Mouse (Mus musculus): ENCODE measurements around the gene Rgl3. TPM values are rescaled to one million over a fixed set of nuclear protein-coding genes. Genes with fewer than 3 reads are reported as not detected.

The Rgl3 gene
- polyA plus RNA-seq, 1 experiment from 2014 or later, result 24.5 TPM

- 100% methylated on average over 1 of the region's 1 CpGs for WGBS
- peaks cover 29% of the 10 kb centered on the region for H3K4me1 ChIP-seq
- no peak overlapping the region for H3K4me2 ChIP-seq
Observed at GRCm38 (mm10) chr9:21925506-21925905, 63.7 kb downstream of the Rgl3 start.

DNA sequence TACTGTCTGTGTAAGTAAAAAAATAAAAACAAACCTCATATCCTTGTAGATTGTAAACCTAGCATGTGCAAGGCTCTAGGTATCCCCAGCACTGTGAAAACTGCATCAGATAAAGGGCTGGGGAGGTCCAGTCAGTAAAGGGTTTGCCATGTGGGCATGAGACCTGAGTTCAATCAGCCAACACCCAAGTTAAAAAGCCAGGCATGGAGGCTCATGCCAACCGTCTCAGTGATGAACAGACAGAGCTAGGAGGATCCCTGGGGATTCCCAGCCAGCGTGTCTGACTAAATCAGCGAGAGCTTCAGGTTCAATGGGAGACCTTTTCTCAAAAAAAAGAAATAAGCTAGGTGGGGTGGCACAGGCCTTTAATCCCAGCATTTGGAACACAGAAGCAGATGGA lies 64.2 kb downstream of the Rgl3 start:
- Histone ChIP-seq H3K9me3 (replicated peaks) (no peaks in the 10 kb centered on the region), H3K4me1 (peaks cover 29% of the 10 kb centered on the region), H3K4me2 (no peak overlapping the region), H3K27ac (no peak overlapping the region), H3K36me3 (peaks cover 19% of the 10 kb centered on the region), H3K9ac (no peak overlapping the region), H3K4me3 (replicated peaks) (no peak overlapping the region), H3K27me3 (no peaks in the 10 kb centered on the region)
- ATAC-seq (replicated peaks; ENCODE audit: low FRiP score), result no peak
- 95% methylated on average over 3 of the region's 3 CpGs for WGBS

More at GRCm38 (mm10) chr9:21925506-21925905, 63.7 kb downstream of the Rgl3 start:
- no peak overlapping the region for H3K9ac ChIP-seq
- H3K27me3 ChIP-seq, result no peaks in the 10 kb centered on the region
- no peak overlapping the region for H3K4me3 ChIP-seq (replicated peaks)
- H3K36me3 ChIP-seq, result peaks cover 19% of the 10 kb centered on the region
- H3K27ac ChIP-seq, result no peak overlapping the region
- ATAC-seq (replicated peaks; ENCODE audit: low FRiP score), result no peak
- H3K9me3 ChIP-seq (replicated peaks), result no peaks in the 10 kb centered on the region

DNA sequence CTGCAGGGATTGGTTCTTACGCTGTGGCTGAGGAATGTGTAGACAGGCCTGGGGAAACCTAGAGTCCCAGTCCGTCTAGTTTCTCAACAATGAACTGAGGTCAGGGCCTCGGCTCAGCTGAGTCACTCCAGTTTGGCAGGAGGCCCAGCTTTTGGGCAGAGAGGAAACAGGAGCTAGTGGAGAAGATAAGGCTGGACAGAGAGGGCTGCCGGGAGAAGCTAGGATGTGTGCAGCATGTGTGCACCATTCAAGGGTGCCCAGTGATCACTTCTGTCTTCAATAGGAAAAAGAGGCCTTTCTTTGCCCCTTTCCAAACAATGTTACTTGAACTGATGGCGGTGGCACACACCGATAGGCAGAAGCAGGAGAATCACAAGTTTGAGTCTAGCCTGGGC lies 65.2 kb downstream of the Rgl3 start:
- Histone ChIP-seq H3K9ac (no peak overlapping the region), H3K27ac (peak overlapping the region; percentile 71), H3K27me3 (no peaks in the 10 kb centered on the region), H3K36me3 (peaks cover 19% of the 10 kb centered on the region), H3K9me3 (replicated peaks) (no peaks in the 10 kb centered on the region), H3K4me1 (peaks cover 29% of the 10 kb centered on the region), H3K4me2 (no peak overlapping the region), H3K4me3 (replicated peaks) (no peak overlapping the region)
- peak; percentile 16; the same call in 1 of the 2 replicates for ATAC-seq (replicated peaks; ENCODE audit: low FRiP score)
- WGBS, result 50% methylated on average over 6 of the region's 6 CpGs

GRCm38 (mm10) chr9:21923490-21924098 lies 65.7 kb downstream of the Rgl3 start:
- H3K9ac ChIP-seq, result no peak overlapping the region
- 51% methylated on average over 3 of the region's 3 CpGs for WGBS
- no peak overlapping the region for H3K4me2 ChIP-seq
- H3K36me3 ChIP-seq, result peaks cover 19% of the 10 kb centered on the region
- H3K9me3 ChIP-seq (replicated peaks), result no peaks in the 10 kb centered on the region
- H3K27ac ChIP-seq, result peak overlapping the region; percentile 71; the same call in 1 of the 2 replicates
- no peaks in the 10 kb centered on the region for H3K27me3 ChIP-seq
- ATAC-seq (replicated peaks; ENCODE audit: low FRiP score), result no peak
- H3K4me1 ChIP-seq, result peaks cover 29% of the 10 kb centered on the region
- no peak overlapping the region for H3K4me3 ChIP-seq (replicated peaks)

GRCm38 (mm10) chr9:21923036-21923435 lies 66.2 kb downstream of the Rgl3 start:
- Histone ChIP-seq H3K27ac (0 out of 2 replicates have a peak overlapping the region, but pooled peaks have one; percentile 71), H3K36me3 (peaks cover 19% of the 10 kb centered on the region), H3K4me1 (peaks cover 34% of the 10 kb centered on the region), H3K4me2 (no peak overlapping the region), H3K9ac (no peak overlapping the region), H3K9me3 (replicated peaks) (no peaks in the 10 kb centered on the region), H3K27me3 (no peaks in the 10 kb centered on the region), H3K4me3 (replicated peaks) (no peak overlapping the region)
- WGBS, result 91% methylated on average over 4 of the region's 4 CpGs
- ATAC-seq (replicated peaks; ENCODE audit: low FRiP score), result no peak

Other genes starting within 250 kb of the Rgl3 start
- gene Spc24, start 229.1 kb downstream of the Rgl3 start, polyA plus RNA-seq (2015; fragmentation: Nextera tagmentation; extraction: Ambion mirVana), result 126 and 135 TPM in 2 replicates
- 18.7 and 23.2 TPM in 2 replicates for gene Kank2, start 190.7 kb downstream of the Rgl3 start, polyA plus RNA-seq (2015; fragmentation: Nextera tagmentation; extraction: Ambion mirVana)
- gene Angptl8, start 153.9 kb downstream of the Rgl3 start, polyA plus RNA-seq (2015; fragmentation: Nextera tagmentation; extraction: Ambion mirVana), result 4.3 and 4.9 TPM in 2 replicates
- 36.8 and 46.3 TPM in 2 replicates for gene Dock6, start 136.8 kb downstream of the Rgl3 start, polyA plus RNA-seq (2015; fragmentation: Nextera tagmentation; extraction: Ambion mirVana)
- gene Rab3d, start 71.3 kb downstream of the Rgl3 start, polyA plus RNA-seq (2015; fragmentation: Nextera tagmentation; extraction: Ambion mirVana), result 11.0 and 11.3 TPM in 2 replicates
- gene Ccdc159, start 62.0 kb downstream of the Rgl3 start, polyA plus RNA-seq (2015; fragmentation: Nextera tagmentation; extraction: Ambion mirVana), result 5.5 and 5.9 TPM in 2 replicates
- gene Tmem205, start 61.9 kb downstream of the Rgl3 start, polyA plus RNA-seq (2015; fragmentation: Nextera tagmentation; extraction: Ambion mirVana), result 59.2 and 61.0 TPM in 2 replicates
- 7.9 and 11.3 TPM in 2 replicates for gene Plppr2, start 52.4 kb downstream of the Rgl3 start, polyA plus RNA-seq (2015; fragmentation: Nextera tagmentation; extraction: Ambion mirVana)
- 7.9 and 12.6 TPM in 2 replicates for gene Swsap1, start 33.7 kb downstream of the Rgl3 start, polyA plus RNA-seq (2015; fragmentation: Nextera tagmentation; extraction: Ambion mirVana)
- gene Epor, start 25.9 kb downstream of the Rgl3 start, polyA plus RNA-seq (2015; fragmentation: Nextera tagmentation; extraction: Ambion mirVana), result 12.1 and 15.2 TPM in 2 replicates
- gene Ccdc151, start 13.2 kb upstream of the Rgl3 start, polyA plus RNA-seq (2015; fragmentation: Nextera tagmentation; extraction: Ambion mirVana), result 1.6 TPM in 2 replicates
- 137 and 140 TPM in 2 replicates for gene Prkcsh, start 13.4 kb upstream of the Rgl3 start, polyA plus RNA-seq (2015; fragmentation: Nextera tagmentation; extraction: Ambion mirVana)
- 0.53 and 1.1 TPM in 2 replicates for gene Elavl3, start 62.6 kb upstream of the Rgl3 start, polyA plus RNA-seq (2015; fragmentation: Nextera tagmentation; extraction: Ambion mirVana)
- not detected in 2 replicates for gene Gm49318, start 81.8 kb upstream of the Rgl3 start, polyA plus RNA-seq (2015; fragmentation: Nextera tagmentation; extraction: Ambion mirVana)
- 11.7 and 14.0 TPM in 2 replicates for gene Zfp653, start 81.9 kb upstream of the Rgl3 start, polyA plus RNA-seq (2015; fragmentation: Nextera tagmentation; extraction: Ambion mirVana)
- 43.1 and 49.4 TPM in 2 replicates for gene Ecsit, start 96.0 kb upstream of the Rgl3 start, polyA plus RNA-seq (2015; fragmentation: Nextera tagmentation; extraction: Ambion mirVana)
- gene Cnn1, start 109.8 kb upstream of the Rgl3 start, polyA plus RNA-seq (2015; fragmentation: Nextera tagmentation; extraction: Ambion mirVana), result 11.1 and 40.8 TPM in 2 replicates
- 193 and 194 TPM in 2 replicates for gene Elof1, start 127.7 kb upstream of the Rgl3 start, polyA plus RNA-seq (2015; fragmentation: Nextera tagmentation; extraction: Ambion mirVana)
- 7.3 and 23.2 TPM in 2 replicates for gene Acp5, start 146.3 kb upstream of the Rgl3 start, polyA plus RNA-seq (2015; fragmentation: Nextera tagmentation; extraction: Ambion mirVana)
- 70.0 and 73.1 TPM in 2 replicates for gene Pigyl, start 167.4 kb upstream of the Rgl3 start, polyA plus RNA-seq (2015; fragmentation: Nextera tagmentation; extraction: Ambion mirVana)
- gene Zfp872, start 198.6 kb upstream of the Rgl3 start, polyA plus RNA-seq (2015; fragmentation: Nextera tagmentation; extraction: Ambion mirVana), result 0.31 and 0.55 TPM in 2 replicates
- 20.7 and 20.9 TPM in 2 replicates for gene Zfp809, start 236.3 kb upstream of the Rgl3 start, polyA plus RNA-seq (2015; fragmentation: Nextera tagmentation; extraction: Ambion mirVana)